Mouse (Mus musculus) erythroblast, adult 5-6 weeks (primary cell): ENCODE data around the gene Fbxl17. TPM values are rescaled to one million over a fixed set of nuclear protein-coding genes. Genes with fewer than 3 reads are reported as not detected.

ENCODE experiments used
- ATAC-seq: replicated peaks from 2 replicates; pipeline ENCODE4 v1.8.0; 2016; ENCODE audit warnings: moderate number of reproducible peaks, mild to moderate bottlenecking, moderate TSS enrichment, inconsistent platforms; ENCODE audit not compliant: poor library complexity, low FRiP score, severe bottlenecking
- total RNA-seq, 2 experiments: library from RNA; stranded (forward) in 1 of 2; stranded (reverse) in 1 of 2; fragments of 150-400 nt in 1 of 2; fragments of 200-764, 138-1000 nt in 1 of 2; gene quantifications; 2 replicates each; pipeline versions ENCODE4 v1.2.3 to v1.2.4; 2015 to 2017; ENCODE audit warnings: low replicate concordance in 2 of 2

Gene Fbxl17
- total RNA-seq, 2 experiments from 2014 or later = 0.85 to 2.7 TPM

DNA sequence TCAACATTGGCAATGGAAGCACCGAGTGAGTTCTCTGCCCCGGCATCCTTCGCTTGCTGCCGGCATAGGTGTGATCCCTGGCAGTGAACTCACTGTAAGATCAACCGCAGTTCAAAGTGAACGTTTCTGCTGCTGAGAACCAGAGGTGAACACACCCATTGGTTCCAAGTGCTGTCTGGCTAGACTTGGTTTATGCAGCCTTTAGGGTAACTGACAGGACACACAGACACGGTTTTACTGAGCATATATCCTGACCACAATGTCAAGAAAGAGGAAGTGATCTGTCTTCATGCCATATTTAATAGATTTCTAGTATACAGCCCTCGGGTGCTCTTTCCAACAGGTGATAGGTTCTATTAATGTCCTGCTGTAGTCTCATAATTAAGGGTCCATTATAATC, 310.5 kb downstream of the Fbxl17 start:
- ATAC-seq = no peak

- ATAC-seq = no peak
Observed at GRCm38 (mm10) chr17:63185531-63185930, 314.3 kb downstream of the Fbxl17 start.

DNA sequence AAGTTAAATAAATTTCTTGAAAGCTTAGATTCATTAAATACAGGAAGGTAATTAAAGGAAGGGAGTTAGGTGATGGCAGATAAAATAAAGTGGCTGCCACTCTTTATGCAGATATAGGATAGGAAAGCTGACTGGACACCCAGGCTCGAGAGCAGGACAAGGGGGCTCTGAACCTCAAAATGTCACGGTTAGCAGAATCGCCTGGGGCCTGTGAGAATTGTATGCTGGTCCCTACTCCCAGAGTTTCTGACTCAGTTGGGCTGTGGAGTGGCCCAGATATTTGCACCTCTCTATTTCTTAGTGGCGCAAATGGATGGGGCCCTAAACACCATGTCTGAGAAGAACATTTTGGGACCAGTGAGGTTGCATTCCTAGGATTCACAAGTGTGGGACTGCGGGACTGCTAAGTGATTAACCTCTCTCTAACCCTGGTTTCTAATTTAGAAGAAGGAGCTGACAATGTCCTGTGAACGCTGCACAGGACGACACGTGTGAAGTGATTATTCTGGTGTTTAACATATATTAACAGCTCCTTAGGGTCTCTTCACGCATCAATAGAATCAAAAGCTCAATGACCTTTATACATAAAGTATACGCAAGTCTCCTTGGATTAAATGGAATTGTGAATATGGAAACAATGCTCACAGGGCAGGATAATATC, 314.8 kb downstream of the Fbxl17 start:
- ATAC-seq = no peak

DNA sequence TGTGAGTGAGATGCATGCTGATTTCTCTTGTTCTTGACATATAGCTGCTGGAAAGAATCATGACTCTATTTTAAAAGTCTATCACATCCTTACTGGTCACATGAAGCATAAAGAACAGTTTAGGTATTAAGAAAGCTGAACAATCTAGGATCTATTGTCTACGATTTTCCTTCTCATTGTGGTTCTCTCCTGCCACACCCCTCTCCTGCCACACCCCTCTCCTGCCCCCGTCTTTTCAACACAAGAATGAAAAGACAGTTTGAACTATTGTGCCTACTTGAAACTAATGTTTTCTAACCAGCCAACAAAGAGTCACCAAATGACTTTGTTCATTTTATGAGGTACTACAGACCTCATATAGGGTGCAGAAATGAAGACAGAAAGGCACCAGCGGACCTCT, 316.4 kb downstream of the Fbxl17 start:
- no peak for ATAC-seq

DNA sequence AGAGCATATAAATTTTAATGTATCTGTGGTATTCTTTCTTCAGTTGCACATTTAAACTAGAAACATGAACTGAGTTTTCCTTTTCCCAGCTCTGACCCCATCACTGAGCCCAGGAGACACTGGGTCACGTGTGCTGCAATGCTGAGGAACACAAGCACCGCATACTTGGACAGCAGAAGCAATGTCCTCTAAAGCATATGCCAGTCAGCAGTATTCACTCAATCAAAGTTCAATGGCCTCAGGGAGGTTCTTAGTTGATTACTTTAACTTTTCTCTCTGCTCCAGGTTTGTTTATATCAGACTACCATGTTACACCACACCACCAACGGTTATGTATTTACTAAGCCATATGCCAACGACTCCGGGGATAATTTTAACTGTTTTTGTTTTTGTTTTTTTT, 318.2 kb downstream of the Fbxl17 start:
- ATAC-seq = no peak

- no peak for ATAC-seq
Observed at GRCm38 (mm10) chr17:63180042-63180441, 319.8 kb downstream of the Fbxl17 start.

- no peak for ATAC-seq
Observed at GRCm38 (mm10) chr17:63178331-63178730, 321.5 kb downstream of the Fbxl17 start.

DNA sequence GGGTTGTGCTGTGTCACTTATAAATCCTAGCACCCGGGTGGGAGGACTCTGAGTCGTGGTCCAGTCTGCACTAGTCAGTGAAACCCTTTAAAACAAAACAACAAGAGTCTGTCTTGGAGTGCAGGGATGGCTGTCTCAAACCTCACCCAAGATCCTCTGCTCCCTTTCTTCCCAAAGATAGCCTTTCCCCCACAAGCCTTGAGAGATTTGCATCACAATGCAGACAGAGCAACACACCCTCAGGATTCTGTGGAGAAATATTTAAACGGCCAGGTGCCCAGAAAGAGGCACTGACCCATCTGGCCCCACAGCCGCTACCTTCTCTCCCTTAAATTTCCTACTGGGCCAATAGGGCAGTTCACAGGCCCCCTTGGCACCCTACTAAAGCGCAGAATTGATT, 323.4 kb downstream of the Fbxl17 start:
- no peak for ATAC-seq

DNA sequence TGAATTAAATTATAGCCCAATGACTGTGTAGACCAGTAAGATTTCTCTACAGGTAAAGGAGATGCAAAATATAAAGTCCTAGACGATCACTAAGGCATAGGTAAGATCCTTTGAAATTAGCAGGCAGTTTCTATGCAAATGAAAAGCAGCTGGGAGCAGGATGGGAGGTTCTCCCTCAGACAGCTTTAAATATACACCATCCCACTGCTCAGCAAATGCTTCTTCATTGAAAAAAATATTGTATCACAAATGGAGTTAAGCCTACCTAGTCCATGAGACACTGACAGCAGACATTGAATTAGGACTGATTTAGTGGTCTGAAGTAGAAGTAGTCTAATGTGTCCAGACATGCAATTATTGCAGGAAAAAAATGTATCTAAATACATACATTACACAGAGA, 327.1 kb downstream of the Fbxl17 start:
- no peak for ATAC-seq

DNA sequence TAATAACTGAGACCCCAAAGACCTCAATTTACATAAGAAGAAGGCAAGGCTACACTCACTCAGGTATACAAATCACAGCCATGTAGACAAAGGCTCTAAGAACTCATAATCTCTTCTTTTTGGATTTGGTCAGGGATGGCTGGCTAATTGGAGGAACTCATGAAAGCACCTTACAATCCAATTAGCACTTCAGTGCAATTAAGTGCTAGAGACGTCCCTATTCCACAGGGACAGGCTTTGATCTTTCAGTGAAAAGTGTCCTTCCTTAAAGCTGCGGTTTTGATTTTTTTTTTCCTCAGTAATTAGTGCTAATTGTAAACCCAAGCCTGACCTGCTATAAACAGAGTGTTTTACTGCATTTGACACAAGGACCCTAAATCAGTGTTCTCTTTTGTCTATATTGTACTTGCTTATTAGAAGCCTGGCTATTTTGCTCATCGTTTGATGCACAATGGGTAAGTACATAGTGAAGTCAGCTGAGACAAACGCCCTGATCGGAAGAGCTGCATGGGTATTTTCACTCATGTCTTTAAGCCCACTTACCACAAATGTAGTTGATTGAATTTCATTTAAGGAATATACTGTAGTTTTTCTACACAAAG, 327.8 kb downstream of the Fbxl17 start:
- ATAC-seq = no peak

DNA sequence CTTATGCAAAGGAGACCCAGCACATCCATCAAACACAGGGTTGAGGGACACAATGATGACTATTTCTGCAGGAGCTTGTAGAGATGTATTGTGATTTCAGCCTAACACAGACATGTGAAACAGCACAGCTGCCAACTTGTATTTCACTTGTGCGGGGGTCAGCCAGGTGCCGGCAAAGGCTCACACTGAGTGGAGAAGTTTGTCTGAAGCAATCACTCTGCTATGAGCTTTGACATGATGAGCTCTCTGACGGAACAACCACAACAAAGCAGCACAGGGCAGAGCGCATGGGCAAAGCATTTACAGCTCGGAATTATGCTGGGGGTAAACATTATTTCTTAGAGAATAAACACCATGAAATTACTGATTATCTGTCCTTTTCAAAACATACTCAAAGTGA, 328.6 kb downstream of the Fbxl17 start:
- ATAC-seq = no peak

DNA sequence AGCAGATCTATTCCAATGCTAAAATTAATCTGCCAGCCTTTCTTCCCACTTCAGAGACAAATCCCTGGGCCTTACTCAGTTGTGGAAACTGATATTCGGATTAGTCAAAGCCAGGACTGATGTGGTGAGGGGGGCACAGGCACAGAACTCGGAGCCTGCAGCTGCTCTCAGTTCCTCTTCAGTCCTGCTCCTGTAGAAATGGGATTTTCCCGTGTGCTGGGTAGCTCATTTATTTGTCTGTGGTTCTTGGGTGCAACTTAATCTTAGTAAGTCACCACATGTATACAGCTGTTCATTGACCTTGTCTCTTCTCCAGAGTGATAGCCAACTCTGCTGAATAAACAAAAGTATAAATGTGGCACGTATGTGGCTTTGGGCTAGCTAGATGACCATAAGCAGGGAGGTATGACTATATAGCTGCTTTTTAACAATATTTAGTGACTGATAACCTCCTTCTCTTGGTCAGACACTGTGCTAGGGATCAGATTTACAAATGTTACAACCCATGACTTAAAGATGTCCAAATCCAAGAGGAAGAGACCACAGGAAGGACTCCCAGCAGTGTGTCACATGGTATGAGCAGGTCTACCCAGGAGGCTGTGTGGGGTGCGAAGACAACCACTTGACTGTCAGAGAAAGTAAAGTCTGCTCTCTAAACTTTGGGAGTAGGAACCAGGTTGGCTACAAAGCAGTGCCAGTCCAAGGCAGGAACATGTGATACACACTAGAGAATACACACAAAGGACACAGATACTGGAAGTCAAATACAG, 331.6 kb downstream of the Fbxl17 start:
- no peak for ATAC-seq

DNA sequence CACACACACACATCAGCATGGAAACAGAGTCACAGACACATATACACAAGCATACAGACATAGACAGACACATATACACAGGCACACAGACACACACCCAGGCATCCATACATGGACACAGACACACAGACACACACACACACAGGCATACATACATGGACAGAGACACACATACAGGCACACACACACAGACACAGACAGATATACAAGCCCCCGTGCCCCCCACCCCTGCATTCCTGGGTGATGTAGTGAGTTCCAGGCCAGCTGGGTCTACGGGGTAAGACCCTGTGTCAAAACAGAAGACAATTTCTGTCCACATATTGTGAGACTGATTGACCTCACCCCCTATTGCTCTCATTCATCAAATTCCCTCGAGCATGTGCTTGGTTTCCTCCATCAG, 332.6 kb downstream of the Fbxl17 start:
- ATAC-seq = no peak

GRCm38 (mm10) chr17:63166692-63167091, 333.1 kb downstream of the Fbxl17 start:
- no peak for ATAC-seq

GRCm38 (mm10) chr17:63165847-63166246, 334.0 kb downstream of the Fbxl17 start:
- no peak for ATAC-seq

DNA sequence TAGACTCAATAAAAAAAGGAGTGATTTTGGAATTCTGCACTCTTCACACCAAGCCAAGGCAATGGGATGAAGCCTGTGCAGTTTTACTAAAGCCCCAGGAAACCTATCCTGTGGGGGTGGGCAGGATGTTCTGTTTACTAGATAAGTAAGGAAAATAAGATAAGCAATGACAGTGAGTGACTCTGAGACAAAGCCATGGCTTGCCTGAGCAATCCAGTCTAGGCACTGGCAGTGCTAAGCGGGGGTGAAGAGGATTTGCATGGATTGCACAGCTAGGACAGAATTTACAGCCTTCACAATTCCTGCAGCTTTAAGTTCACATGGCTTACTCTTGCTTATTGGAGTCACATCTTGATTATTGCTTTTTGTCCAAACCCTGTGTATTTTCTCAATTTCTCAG, 335.5 kb downstream of the Fbxl17 start:
- no peak for ATAC-seq

GRCm38 (mm10) chr17:63161953-63162352, 337.9 kb downstream of the Fbxl17 start:
- no peak for ATAC-seq

- ATAC-seq = no peak
Observed at GRCm38 (mm10) chr17:63159196-63159595, 340.6 kb downstream of the Fbxl17 start.

DNA sequence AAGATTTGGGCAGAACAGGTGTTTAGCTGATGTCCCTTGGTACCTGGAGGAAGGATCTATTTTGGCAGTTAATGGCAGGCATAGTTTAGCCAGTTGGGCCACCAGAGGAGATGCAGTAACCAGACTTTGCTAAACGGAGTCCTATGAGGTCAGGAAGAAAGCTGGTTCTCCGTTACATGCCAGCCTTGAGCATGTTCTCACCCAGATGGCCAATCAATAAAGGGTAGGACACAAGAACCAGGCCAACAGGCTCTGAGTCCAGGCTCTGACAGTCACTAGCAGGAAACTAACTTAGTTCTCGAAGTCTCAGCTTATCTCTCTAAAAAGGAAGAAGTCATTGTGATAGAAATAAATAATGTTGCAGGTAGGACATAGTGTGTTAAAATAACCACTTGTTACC, 341.4 kb downstream of the Fbxl17 start:
- no peak for ATAC-seq

DNA sequence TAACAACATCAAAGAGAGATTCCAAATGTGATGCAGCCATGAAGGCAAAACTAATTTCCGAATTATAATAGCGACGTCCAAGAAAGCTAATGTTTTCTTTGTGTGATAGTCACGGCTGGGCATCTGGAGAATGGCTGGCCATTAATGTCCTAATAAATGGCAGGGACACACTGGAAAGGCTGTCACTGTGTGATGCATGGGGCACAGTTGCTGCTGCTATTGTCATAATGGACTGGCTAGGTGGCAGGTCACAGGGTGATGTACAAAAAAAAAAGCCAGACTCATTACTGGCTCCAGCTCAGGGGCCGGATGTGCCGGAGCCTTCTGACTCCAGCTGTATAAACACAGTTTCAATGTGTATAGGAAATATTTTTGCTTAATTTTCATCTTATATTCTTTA, 341.9 kb downstream of the Fbxl17 start:
- ATAC-seq = no peak

DNA sequence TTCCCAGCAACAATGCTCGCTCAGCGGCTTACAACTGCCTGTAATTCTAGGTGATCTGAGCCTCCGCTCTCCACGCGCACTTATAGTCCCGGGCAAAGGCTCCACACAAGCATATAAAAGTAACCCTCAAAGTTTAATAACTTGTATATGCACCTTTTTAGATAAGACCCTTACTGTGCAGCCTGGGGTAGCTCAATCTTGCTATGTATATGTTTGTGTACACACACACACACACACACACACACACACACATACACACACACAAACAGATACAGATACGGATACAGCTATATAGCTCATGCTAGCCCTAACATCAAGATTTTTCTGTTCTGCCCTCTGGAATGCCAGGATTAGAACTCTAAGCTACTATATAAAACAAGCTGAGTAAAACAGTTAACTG, 342.8 kb downstream of the Fbxl17 start:
- ATAC-seq = no peak
